Mouse (Mus musculus): Measurements from ENCODE around the gene Qtrt1. TPM values are rescaled to one million over a fixed set of nuclear protein-coding genes. Genes with fewer than 3 reads are reported as not detected.

The Qtrt1 gene
- total and polyA plus RNA-seq, 2 experiments from 2014 or later, result 38.6 to 46.7 TPM

DNA sequence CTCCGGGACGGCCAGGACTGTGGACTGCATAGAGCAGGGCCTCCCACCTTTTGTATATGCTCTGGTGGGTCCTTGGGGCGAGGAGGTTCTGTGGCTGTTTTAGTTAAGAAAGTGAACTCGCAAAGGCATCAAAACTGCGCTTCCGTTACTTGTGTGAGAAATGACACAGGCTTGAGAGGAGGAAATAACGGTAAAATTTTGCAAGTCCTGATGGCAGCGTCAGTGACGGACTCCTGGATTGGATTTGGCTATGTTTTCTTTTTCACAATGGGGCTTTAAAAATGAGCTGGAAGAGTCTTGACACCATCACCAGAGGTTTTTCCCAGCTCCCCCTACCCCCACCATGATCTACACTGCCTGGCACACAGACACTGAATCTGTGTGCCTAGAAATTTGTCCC lies 10.6 kb upstream of the Qtrt1 start:
- Histone ChIP-seq H3K4me2 (ENCODE audit: low read depth, low read length) (no peak overlapping the region), H3K27me3 (ENCODE audit: insufficient read depth, low read length) (no peaks in the 10 kb centered on the region), H3K36me3 (ENCODE audit: insufficient read depth, low read length) (peaks cover 95% of the 10 kb centered on the region), H3K9me3 (ENCODE audit: low read length) (no peaks in the 10 kb centered on the region), H3K9ac (replicated peaks; ENCODE audit: low read length) (no peak overlapping the region), H3K4me1 (ENCODE audit: insufficient read depth, low read length) (no peaks in the 10 kb centered on the region), H3K4me3 (ENCODE audit: low read length) (no peak overlapping the region), H3K27ac (no peak overlapping the region)
- 94% methylated on average over 9 of the region's 9 CpGs for WGBS
- ATAC-seq (no peak), DNase-seq (ENCODE audit: low spot score) (no peak)
- no peak for TF ChIP-seq CTCF (IDR thresholded peaks at IDR 0.05; ENCODE audit: low read depth)

DNA sequence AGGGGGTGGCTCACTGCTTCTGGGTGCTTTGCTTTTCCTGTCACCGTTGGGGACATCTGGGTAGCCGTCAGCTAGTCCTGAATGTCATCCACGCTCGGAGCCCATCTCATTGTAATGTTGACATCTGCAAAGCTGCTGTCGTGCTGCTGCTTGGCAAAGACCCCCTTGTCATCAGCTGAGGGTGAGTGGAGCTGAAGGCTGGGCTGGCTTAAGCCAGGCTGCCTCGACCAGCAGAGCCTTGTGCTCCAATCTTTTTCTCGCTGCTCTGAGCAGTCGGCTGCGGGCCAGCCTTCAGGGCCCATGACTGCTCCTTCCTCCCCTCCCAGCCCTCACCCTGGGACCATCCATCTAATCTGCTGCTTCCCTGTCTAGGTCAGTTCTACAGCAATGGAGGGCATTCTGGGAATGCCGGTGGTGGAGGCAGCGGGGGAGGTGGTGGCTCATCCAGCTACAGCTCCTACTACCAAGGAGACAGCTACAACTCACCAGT lies 8.8 kb upstream of the Qtrt1 start:
- Histone ChIP-seq H3K9ac (replicated peaks; ENCODE audit: low read length) (no peak overlapping the region), H3K4me3 (ENCODE audit: low read length) (no peak overlapping the region), H3K27me3 (ENCODE audit: insufficient read depth, low read length) (no peaks in the 10 kb centered on the region), H3K4me1 (ENCODE audit: insufficient read depth, low read length) (no peaks in the 10 kb centered on the region), H3K9me3 (ENCODE audit: low read length) (no peaks in the 10 kb centered on the region), H3K36me3 (ENCODE audit: insufficient read depth, low read length) (peaks cover 85% of the 10 kb centered on the region), H3K4me2 (ENCODE audit: low read depth, low read length) (no peak overlapping the region), H3K27ac (no peak overlapping the region)
- ATAC-seq (no peak), DNase-seq (ENCODE audit: low spot score) (no peak)
- WGBS, result 77% methylated on average over 11 of the region's 11 CpGs
- no peak for TF ChIP-seq CTCF (IDR thresholded peaks at IDR 0.05; ENCODE audit: low read depth)

DNA sequence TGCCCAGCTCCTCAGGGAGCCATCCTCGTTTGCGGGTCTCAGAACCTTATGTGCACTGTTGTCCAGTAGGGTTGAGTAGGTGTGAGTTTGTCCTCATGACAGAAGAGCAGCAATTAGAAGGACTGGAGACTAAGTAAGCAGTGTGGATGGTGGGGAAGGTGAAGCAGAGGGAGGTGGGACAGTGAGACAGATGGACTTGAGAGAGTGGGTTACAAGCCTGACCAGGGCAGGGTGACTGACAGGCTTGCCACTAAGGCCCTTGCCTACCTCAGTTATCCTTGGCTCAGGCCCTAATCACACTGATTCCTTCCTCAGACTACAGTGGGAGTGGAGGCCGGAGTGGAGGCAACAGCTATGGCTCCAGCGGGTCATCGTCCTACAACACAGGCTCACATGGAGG lies 7.9 kb upstream of the Qtrt1 start:
- Histone ChIP-seq H3K4me3 (ENCODE audit: low read length) (no peak overlapping the region), H3K27ac (no peak overlapping the region), H3K36me3 (ENCODE audit: insufficient read depth, low read length) (peaks cover 77% of the 10 kb centered on the region), H3K4me1 (ENCODE audit: insufficient read depth, low read length) (no peaks in the 10 kb centered on the region), H3K9ac (replicated peaks; ENCODE audit: low read length) (no peak overlapping the region), H3K9me3 (ENCODE audit: low read length) (no peaks in the 10 kb centered on the region), H3K4me2 (ENCODE audit: low read depth, low read length) (no peak overlapping the region), H3K27me3 (ENCODE audit: insufficient read depth, low read length) (no peaks in the 10 kb centered on the region)
- DNase-seq (ENCODE audit: low spot score) (no peak), ATAC-seq (no peak)
- 92% methylated on average over 5 of the region's 5 CpGs for WGBS
- TF ChIP-seq CTCF (IDR thresholded peaks at IDR 0.05; ENCODE audit: low read depth), result no peak

DNA sequence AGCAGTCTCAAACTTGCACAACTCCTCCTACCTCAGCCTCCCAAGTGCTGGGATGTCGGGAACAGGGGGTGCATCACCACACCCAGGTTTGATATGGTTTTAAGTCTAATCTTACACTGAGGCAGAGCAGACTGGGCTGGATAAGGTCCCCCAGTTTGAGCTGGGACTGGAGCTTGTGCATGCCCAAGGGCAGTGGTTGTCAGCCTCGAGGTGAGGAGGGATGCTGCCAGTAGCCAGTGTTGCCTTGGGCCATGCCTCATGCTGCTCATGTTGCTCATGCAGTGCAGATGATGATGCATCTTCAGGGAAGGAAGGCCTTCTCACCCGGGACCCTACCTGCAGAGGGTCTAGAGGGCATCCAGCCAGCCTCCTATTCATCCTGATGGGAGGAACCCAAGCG lies 6.1 kb upstream of the Qtrt1 start:
- TF ChIP-seq CTCF (IDR thresholded peaks at IDR 0.05; ENCODE audit: low read depth), result no peak
- ATAC-seq, result no peak
- no peak overlapping the region for H3K4me3 ChIP-seq (ENCODE audit: low read length)
- no peaks in the 10 kb centered on the region for H3K27me3 ChIP-seq (ENCODE audit: insufficient read depth, low read length)
- peaks cover 59% of the 10 kb centered on the region for H3K36me3 ChIP-seq (ENCODE audit: insufficient read depth, low read length)
- H3K9me3 ChIP-seq (ENCODE audit: low read length), result no peaks in the 10 kb centered on the region
- no peak for DNase-seq (ENCODE audit: low spot score)
- no peak overlapping the region for H3K27ac ChIP-seq
- no peaks in the 10 kb centered on the region; the same call in 1 of the 2 replicates for H3K4me1 ChIP-seq (ENCODE audit: insufficient read depth, low read length)
- no peak overlapping the region for H3K4me2 ChIP-seq (ENCODE audit: low read depth, low read length)
- no peak overlapping the region for H3K9ac ChIP-seq (replicated peaks; ENCODE audit: low read length)
- 73% methylated on average over 4 of the region's 4 CpGs for WGBS

DNA sequence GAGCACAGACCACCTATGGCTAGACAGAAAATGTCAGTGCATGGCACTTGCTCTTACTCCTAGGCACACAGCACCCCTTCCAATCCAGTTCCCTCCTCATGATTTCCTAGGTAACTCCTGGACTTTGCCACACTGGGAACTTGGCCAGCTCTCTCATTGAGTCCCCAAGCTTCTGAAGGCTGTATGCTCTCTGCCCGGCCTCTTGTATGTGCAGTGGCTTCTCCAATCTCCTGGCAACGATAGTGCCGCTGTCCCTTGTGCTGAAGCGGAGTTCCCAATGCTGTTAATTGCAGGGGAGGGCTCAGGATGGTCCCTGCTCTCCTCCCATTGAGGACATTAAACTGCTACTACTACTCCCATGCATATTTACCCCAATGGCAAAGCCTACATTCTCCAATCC lies 3.7 kb upstream of the Qtrt1 start:
- H3K4me3 ChIP-seq (ENCODE audit: low read length), result no peak overlapping the region
- no peaks in the 10 kb centered on the region for H3K9me3 ChIP-seq (ENCODE audit: low read length)
- no peak overlapping the region for H3K4me2 ChIP-seq (ENCODE audit: low read depth, low read length)
- no peak overlapping the region for H3K9ac ChIP-seq (replicated peaks; ENCODE audit: low read length)
- TF ChIP-seq CTCF (IDR thresholded peaks at IDR 0.05; ENCODE audit: low read depth), result no peak
- peak overlapping the region; percentile 51; the same call in 1 of the 2 replicates for H3K27ac ChIP-seq
- peaks cover 3% of the 10 kb centered on the region for H3K4me1 ChIP-seq (ENCODE audit: insufficient read depth, low read length)
- ATAC-seq, result peak; percentile 24; the same call in 1 of the 2 replicates
- 12% methylated on average over 4 of the region's 4 CpGs for WGBS
- H3K27me3 ChIP-seq (ENCODE audit: insufficient read depth, low read length), result no peaks in the 10 kb centered on the region
- DNase-seq (ENCODE audit: low spot score), result peak; percentile 84
- peaks cover 38% of the 10 kb centered on the region for H3K36me3 ChIP-seq (ENCODE audit: insufficient read depth, low read length)

DNA sequence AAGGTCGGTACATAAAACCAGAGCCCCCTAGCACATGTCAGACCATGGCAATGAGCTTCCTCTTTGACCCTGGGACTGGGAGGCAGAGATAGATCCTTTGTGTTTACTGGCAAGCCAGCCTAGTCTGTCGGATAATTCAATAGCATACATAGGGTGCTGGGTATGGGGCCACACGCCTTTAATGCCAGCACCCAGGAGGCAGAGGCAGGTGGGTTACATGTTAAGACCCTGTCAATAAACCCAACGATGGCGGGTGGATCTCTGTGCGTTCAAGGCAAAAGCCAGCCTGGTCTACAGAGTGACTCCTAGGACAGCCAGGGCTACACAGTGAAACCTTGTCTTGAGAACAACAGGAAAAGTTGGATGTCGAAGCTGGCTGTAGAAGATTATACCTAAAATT lies 3.0 kb upstream of the Qtrt1 start:
- DNase-seq (ENCODE audit: low spot score), result no peak
- Histone ChIP-seq H3K9ac (replicated peaks; ENCODE audit: low read length) (no peak overlapping the region), H3K4me3 (ENCODE audit: low read length) (no peak overlapping the region), H3K36me3 (ENCODE audit: insufficient read depth, low read length) (peaks cover 31% of the 10 kb centered on the region), H3K27me3 (ENCODE audit: insufficient read depth, low read length) (no peaks in the 10 kb centered on the region), H3K4me2 (ENCODE audit: low read depth, low read length) (no peak overlapping the region), H3K27ac (no peak overlapping the region), H3K4me1 (ENCODE audit: insufficient read depth, low read length) (peaks cover 3% of the 10 kb centered on the region), H3K9me3 (ENCODE audit: low read length) (no peaks in the 10 kb centered on the region)
- 70% methylated on average over 7 of the region's 7 CpGs for WGBS
- no peak for ATAC-seq
- no peak for TF ChIP-seq CTCF (IDR thresholded peaks at IDR 0.05; ENCODE audit: low read depth)

DNA sequence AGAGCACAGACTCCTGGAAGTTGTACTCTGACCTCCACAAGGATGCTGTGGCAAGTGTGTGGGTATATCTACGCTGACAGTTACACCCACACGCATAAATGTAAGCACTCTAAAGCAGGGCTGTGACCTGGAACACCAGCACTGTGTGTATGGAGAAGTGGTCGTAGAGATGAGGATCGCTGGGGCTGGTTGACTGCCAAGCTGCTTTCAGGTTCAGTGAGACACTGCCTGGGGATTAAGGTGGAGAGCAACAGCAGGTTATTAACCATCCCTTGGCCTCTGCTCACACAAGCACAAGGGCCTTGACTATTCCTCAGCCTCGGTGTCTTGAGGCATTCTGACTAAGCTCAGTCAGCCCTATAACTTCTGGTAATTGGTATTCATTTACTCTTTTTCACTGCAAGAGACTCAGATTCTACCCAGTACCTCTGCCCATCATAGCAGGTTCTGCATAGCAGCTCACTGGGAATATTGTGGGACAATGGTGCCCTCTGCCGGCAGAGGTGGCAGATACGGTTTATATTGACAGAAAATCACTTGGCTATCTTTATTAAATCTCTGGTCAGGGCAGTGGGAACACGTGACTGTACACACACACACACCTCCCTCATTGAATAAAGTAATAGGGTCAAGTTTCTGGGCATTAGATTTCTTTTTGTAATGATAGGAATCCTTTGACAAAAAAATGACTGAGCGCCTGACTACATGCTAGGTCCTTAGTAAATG lies 1.9 kb upstream of the Qtrt1 start:
- Histone ChIP-seq H3K27ac (no peak overlapping the region), H3K4me2 (ENCODE audit: low read depth, low read length) (no peak overlapping the region), H3K9me3 (ENCODE audit: low read length) (no peaks in the 10 kb centered on the region), H3K4me3 (ENCODE audit: low read length) (no peak overlapping the region), H3K4me1 (ENCODE audit: insufficient read depth, low read length) (peaks cover 3% of the 10 kb centered on the region), H3K27me3 (ENCODE audit: insufficient read depth, low read length) (no peaks in the 10 kb centered on the region), H3K9ac (replicated peaks; ENCODE audit: low read length) (no peak overlapping the region), H3K36me3 (ENCODE audit: insufficient read depth, low read length) (peaks cover 26% of the 10 kb centered on the region)
- 32% methylated on average over 9 of the region's 9 CpGs for WGBS
- DNase-seq (ENCODE audit: low spot score) (peak; percentile 88), ATAC-seq (peak; percentile 24; the same call in 1 of the 2 replicates)
- TF ChIP-seq CTCF (IDR thresholded peaks at IDR 0.05; ENCODE audit: low read depth), result peak; percentile 84

Measured in hindbrain, postnatal 0 days (tissue).